Mouse (Mus musculus) limb, embryonic 12.5 days (tissue): ENCODE results near the gene Zfp593. TPM values are rescaled to one million over a fixed set of nuclear protein-coding genes. Genes with fewer than 3 reads are reported as not detected.
A peak's percentile ranks its signal among the peaks of the same experiment; 100 is the strongest.

Source experiments
- ATAC-seq: fragments of 200-750 bp; cut with Nextera tagmentation; 2 replicates; pipeline ENCODE4 v1.8.0; 2017; ENCODE audit warnings: low read depth, moderate TSS enrichment; ENCODE audit not compliant: insufficient number of reproducible peaks, insufficient read depth, low FRiP score, low TSS enrichment
- H3K27ac ChIP-seq: fragments of 300-500 bp; sonication (generic); 2 replicates; pipeline ENCODE4 v1.5.1; 2016; ENCODE audit warnings: mild to moderate bottlenecking, moderate library complexity
- H3K27me3 ChIP-seq: fragments of 300-500 bp; sonication (generic); 2 replicates; pipeline ENCODE4 v1.6.1; 2016; ENCODE audit warnings: mild to moderate bottlenecking, moderate library complexity
- H3K36me3 ChIP-seq: fragments of 300-500 bp; sonication (generic); 2 replicates; pipeline ENCODE4 v1.6.1; 2016; ENCODE audit warnings: mild to moderate bottlenecking, moderate library complexity
- H3K4me1 ChIP-seq: fragments of 300-500 bp; sonication (generic); replicated peaks from 2 replicates; pipeline ENCODE4 v1.6.1; 2016
- H3K4me2 ChIP-seq: fragments of 300-500 bp; sonication (generic); 2 replicates; pipeline ENCODE4 v1.6.1; 2016; ENCODE audit warnings: mild to moderate bottlenecking, moderate library complexity
- H3K4me3 ChIP-seq: fragments of 300-500 bp; sonication (generic); replicated peaks from 2 replicates; pipeline ENCODE4 v1.5.1; 2016; ENCODE audit warnings: mild to moderate bottlenecking
- H3K9ac ChIP-seq: fragments of 300-500 bp; sonication (generic); replicated peaks from 2 replicates; pipeline ENCODE4 v1.6.1; 2016; ENCODE audit warnings: mild to moderate bottlenecking, moderate library complexity
- H3K9me3 ChIP-seq: fragments of 300-500 bp; sonication (generic); 2 replicates; pipeline ENCODE4 v1.6.1; 2016; ENCODE audit warnings: mild to moderate bottlenecking, moderate library complexity
- WGBS: fragments of 180-500 bp; shearing (Covaris S2); methylation state at CpG from one replicate; pipeline ENCODE4 v1.1.7; 2016; 5-methylcytosine and 5-hydroxymethylcytosine counted together
- polyA plus RNA-seq: library from polyadenylated mRNA; unstranded; fragments of >200 nt; fragmentation: Nextera tagmentation; extraction: Ambion mirVana; gene quantifications from 2 replicates; pipeline ENCODE4 v1.2.1, GENCODE M21; 2016

The Zfp593 gene
- polyA plus RNA-seq: 17.5 and 19.2 TPM in 2 replicates

- H3K9me3 ChIP-seq: no peaks in the 10 kb centered on the region
- H3K4me2 ChIP-seq: peak within 1 kb of the TSS; percentile 94
- under 1% methylated on average over 60 of the region's 60 CpGs for WGBS
- peak within 1 kb of the TSS; percentile 83 for H3K4me3 ChIP-seq
- no peaks in the 10 kb centered on the region for H3K36me3 ChIP-seq
- peaks cover 18% of the 10 kb centered on the region for H3K4me1 ChIP-seq
- no peak within 1 kb of the TSS for H3K27ac ChIP-seq
- peak; percentile 28 for ATAC-seq
- H3K9ac ChIP-seq: peak within 1 kb of the TSS; percentile 78
- H3K27me3 ChIP-seq: peaks cover 44% of the 10 kb centered on the region
Observed at GRCm38 (mm10) chr4:134245148-134245843, at the start of gene Zfp593. TSS of gene Zfp593 (minus strand) at chr4:134245592.

GRCm38 (mm10) chr4:134293692-134294163, 48.3 kb upstream of the Zfp593 start:
- Histone ChIP-seq H3K9me3 (peaks cover 4% of the 10 kb centered on the region; the same call in 1 of the 2 replicates), H3K4me1 (peaks cover 5% of the 10 kb centered on the region), H3K4me3 (no peak overlapping the region), H3K27ac (no peak overlapping the region), H3K9ac (no peak overlapping the region), H3K4me2 (no peak overlapping the region), H3K36me3 (no peaks in the 10 kb centered on the region), H3K27me3 (peaks cover 20% of the 10 kb centered on the region; the same call in 1 of the 2 replicates)
- ATAC-seq: no peak
- 61% methylated on average over 9 of the region's 9 CpGs for WGBS

- Histone ChIP-seq H3K27me3 (peaks cover 20% of the 10 kb centered on the region; the same call in 1 of the 2 replicates), H3K36me3 (no peaks in the 10 kb centered on the region), H3K4me3 (no peak overlapping the region), H3K27ac (no peak overlapping the region), H3K4me1 (peaks cover 11% of the 10 kb centered on the region), H3K9ac (no peak overlapping the region), H3K4me2 (no peak overlapping the region), H3K9me3 (peaks cover 4% of the 10 kb centered on the region; the same call in 1 of the 2 replicates)
- no peak for ATAC-seq
- WGBS: 72% methylated on average over 18 of the region's 18 CpGs
Observed at GRCm38 (mm10) chr4:134293061-134293691, 47.8 kb upstream of the Zfp593 start.

GRCm38 (mm10) chr4:134292067-134292466, 46.7 kb upstream of the Zfp593 start:
- Histone ChIP-seq H3K27me3 (peaks cover 20% of the 10 kb centered on the region; the same call in 1 of the 2 replicates), H3K4me1 (peaks cover 13% of the 10 kb centered on the region), H3K27ac (no peak overlapping the region), H3K36me3 (no peaks in the 10 kb centered on the region), H3K4me3 (no peak overlapping the region), H3K9me3 (peaks cover 4% of the 10 kb centered on the region; the same call in 1 of the 2 replicates), H3K4me2 (no peak overlapping the region), H3K9ac (no peak overlapping the region)
- 23% methylated on average over 7 of the region's 7 CpGs for WGBS
- no peak for ATAC-seq

GRCm38 (mm10) chr4:134288397-134289256, 43.2 kb upstream of the Zfp593 start:
- Histone ChIP-seq H3K36me3 (peaks cover 14% of the 10 kb centered on the region), H3K4me1 (peaks cover 22% of the 10 kb centered on the region), H3K4me2 (peak overlapping the region; percentile 98), H3K27ac (peak overlapping the region; percentile 100; the same call in 1 of the 2 replicates), H3K9me3 (no peaks in the 10 kb centered on the region), H3K4me3 (peak overlapping the region; percentile 98), H3K9ac (peak overlapping the region; percentile 98), H3K27me3 (peaks cover 13% of the 10 kb centered on the region; the same call in 1 of the 2 replicates)
- ATAC-seq: no peak
- WGBS: 23% methylated on average over 11 of the region's 11 CpGs

GRCm38 (mm10) chr4:134287575-134288025, 42.2 kb upstream of the Zfp593 start, which contains the start of gene Pdik1l:
TSS of gene Pdik1l (minus strand) at chr4:134287895.
- Histone ChIP-seq H3K4me1 (peaks cover 22% of the 10 kb centered on the region), H3K9me3 (no peaks in the 10 kb centered on the region), H3K27me3 (0 out of 2 replicates have a peak, but pooled peaks cover 3% of the 10 kb centered on the region), H3K4me3 (peak within 1 kb of the TSS; percentile 98), H3K36me3 (peaks cover 25% of the 10 kb centered on the region), H3K9ac (peak within 1 kb of the TSS; percentile 98), H3K4me2 (peak within 1 kb of the TSS; percentile 98), H3K27ac (peak within 1 kb of the TSS; percentile 100)
- ATAC-seq: peak; percentile 69
- WGBS: under 1% methylated on average over 36 of the region's 43 CpGs

GRCm38 (mm10) chr4:134287168-134287564, 41.8 kb upstream of the Zfp593 start:
- Histone ChIP-seq H3K27me3 (no peaks in the 10 kb centered on the region), H3K4me1 (peaks cover 22% of the 10 kb centered on the region), H3K27ac (peak overlapping the region; percentile 100), H3K36me3 (peaks cover 29% of the 10 kb centered on the region), H3K4me2 (peak overlapping the region; percentile 98), H3K4me3 (peak overlapping the region; percentile 98), H3K9ac (peak overlapping the region; percentile 98), H3K9me3 (no peaks in the 10 kb centered on the region)
- peak; percentile 95 for ATAC-seq
- 0% methylated on average over 46 of the region's 59 CpGs for WGBS

- H3K36me3 ChIP-seq: peaks cover 35% of the 10 kb centered on the region
- peak overlapping the region; percentile 98 for H3K4me3 ChIP-seq
- 4% methylated on average over 59 of the region's 59 CpGs for WGBS
- H3K27ac ChIP-seq: peak overlapping the region; percentile 72
- ATAC-seq: peak; percentile 4; the same call in 1 of the 2 replicates
- no peaks in the 10 kb centered on the region for H3K9me3 ChIP-seq
- H3K4me1 ChIP-seq: peaks cover 22% of the 10 kb centered on the region
- H3K4me2 ChIP-seq: peak overlapping the region; percentile 98
- no peaks in the 10 kb centered on the region for H3K27me3 ChIP-seq
- H3K9ac ChIP-seq: peak overlapping the region; percentile 98
Observed at GRCm38 (mm10) chr4:134286226-134287167, 41.1 kb upstream of the Zfp593 start.

GRCm38 (mm10) chr4:134284942-134285341, 39.5 kb upstream of the Zfp593 start:
- no peak for ATAC-seq
- no peak overlapping the region for H3K4me2 ChIP-seq
- H3K9ac ChIP-seq: no peak overlapping the region
- H3K27ac ChIP-seq: no peak overlapping the region
- WGBS: 93% methylated on average over 2 of the region's 2 CpGs
- no peaks in the 10 kb centered on the region for H3K27me3 ChIP-seq
- H3K36me3 ChIP-seq: peaks cover 50% of the 10 kb centered on the region
- no peaks in the 10 kb centered on the region for H3K9me3 ChIP-seq
- peaks cover 22% of the 10 kb centered on the region for H3K4me1 ChIP-seq
- H3K4me3 ChIP-seq: no peak overlapping the region
